Mouse (Mus musculus) neural tube, embryonic 14.5 days (tissue): ENCODE measurements around the gene Pfdn5. TPM values are rescaled to one million over a fixed set of nuclear protein-coding genes. Genes with fewer than 3 reads are reported as not detected.
A peak's percentile ranks its signal among the peaks of the same experiment; 100 is the strongest.

Experiments used
- ATAC-seq: fragments of 200-750 bp; cut with Nextera tagmentation; 2 replicates; pipeline ENCODE4 v1.8.0; 2017; ENCODE audit warnings: low read depth, mild to moderate bottlenecking, moderate TSS enrichment, moderate library complexity
- H3K27ac ChIP-seq: fragments of 300-500 bp; sonication (generic); 2 replicates; pipeline ENCODE4 v1.5.1; 2014; ENCODE audit warnings: low read depth, mild to moderate bottlenecking, control low read depth, low read length, moderate library complexity, mixed read lengths
- H3K27me3 ChIP-seq: fragments of 300-500 bp; sonication (generic); 2 replicates; pipeline ENCODE4 v1.6.1; 2014; ENCODE audit warnings: low read length; ENCODE audit not compliant: control insufficient read depth, insufficient read depth
- H3K36me3 ChIP-seq: fragments of 300-500 bp; sonication (generic); 2 replicates; pipeline ENCODE4 v1.6.1; 2014; ENCODE audit warnings: low read length, mixed read lengths; ENCODE audit not compliant: control insufficient read depth, insufficient read depth
- H3K4me1 ChIP-seq: fragments of 300-500 bp; sonication (generic); 2 replicates; pipeline ENCODE4 v1.6.1; 2014; ENCODE audit warnings: low read length; ENCODE audit not compliant: control insufficient read depth, insufficient read depth
- H3K4me2 ChIP-seq: fragments of 300-500 bp; sonication (generic); 2 replicates; pipeline ENCODE4 v1.6.1; 2014; ENCODE audit warnings: mild to moderate bottlenecking, low read depth, low read length, control low read depth
- H3K4me3 ChIP-seq: fragments of 300-500 bp; sonication (generic); 2 replicates; pipeline ENCODE4 v1.5.1; 2014; ENCODE audit warnings: low read depth, low read length, control low read depth, mixed read lengths
- H3K9ac ChIP-seq: fragments of 300-500 bp; sonication (generic); replicated peaks from 2 replicates; pipeline ENCODE4 v1.6.1; 2014; ENCODE audit warnings: low read depth, mild to moderate bottlenecking, control low read depth, low read length, mixed read lengths
- H3K9me3 ChIP-seq: fragments of 300-500 bp; sonication (generic); 2 replicates; pipeline ENCODE4 v1.6.1; 2016; ENCODE audit warnings: low read length; ENCODE audit not compliant: control insufficient read depth
- WGBS: fragments of 180-500 bp; shearing (Covaris S2); extraction: QIAGEN DNeasy Blood & Tissue Kit; methylation state at CpG from one replicate; pipeline ENCODE4 v1.1.7; 2014; 5-methylcytosine and 5-hydroxymethylcytosine counted together
- polyA plus RNA-seq: library from polyadenylated mRNA; unstranded; fragments of >200 nt; fragmentation: Nextera tagmentation; extraction: Ambion mirVana; gene quantifications from 2 replicates; pipeline ENCODE4 v1.2.1, GENCODE M21; 2014

The Pfdn5 gene
- polyA plus RNA-seq, 1 experiment from 2014 or later: 560 TPM

DNA sequence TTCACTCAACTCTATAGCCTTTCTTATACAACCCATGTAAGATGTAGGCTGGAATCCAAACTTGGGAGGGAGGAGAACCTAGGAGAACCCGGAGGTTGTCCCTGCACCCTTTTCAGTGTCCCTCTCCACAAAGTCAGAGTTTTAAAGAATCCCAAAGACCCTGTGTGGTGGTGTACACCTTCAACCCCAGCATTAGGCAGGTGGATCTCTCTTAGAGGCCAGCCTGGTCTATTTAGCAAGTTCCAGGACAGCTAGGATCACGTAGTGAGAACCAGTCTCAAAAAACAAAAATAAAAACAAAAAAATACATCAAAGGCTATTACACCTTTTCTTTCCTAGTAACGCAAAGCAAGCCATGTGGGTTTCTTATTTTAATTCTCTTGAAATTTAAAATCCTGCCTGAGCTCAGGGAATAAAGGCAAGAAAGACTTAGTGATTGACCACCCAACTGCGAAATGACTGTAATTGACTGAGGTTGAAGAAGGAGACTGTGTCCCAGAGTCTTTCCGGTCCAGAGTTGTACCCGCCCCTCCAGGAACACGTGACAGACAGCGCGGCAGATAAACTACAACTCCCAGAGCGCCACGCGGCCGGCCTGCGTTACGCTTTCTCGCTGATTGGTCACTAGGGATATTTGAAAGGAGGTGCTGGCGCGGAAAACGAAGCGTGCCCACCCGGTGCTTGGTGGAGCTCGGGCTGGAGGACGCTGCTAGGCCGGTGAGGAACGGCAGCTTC is 30.1 kb upstream of the Pfdn5 start, which contains the start of gene Espl1:
Gene Espl1 (plus strand): TSS at position 634 of the 735 bp plus-strand sequence.
- Histone ChIP-seq H3K9ac (peak within 1 kb of the TSS; percentile 16), H3K4me3 (peak within 1 kb of the TSS; percentile 45), H3K27me3 (no peaks in the 10 kb centered on the region), H3K4me2 (peak within 1 kb of the TSS; percentile 92), H3K36me3 (no peaks in the 10 kb centered on the region), H3K9me3 (no peaks in the 10 kb centered on the region), H3K27ac (peak within 1 kb of the TSS; percentile 18), H3K4me1 (peaks cover 8% of the 10 kb centered on the region)
- WGBS: 6% methylated on average over 25 of the region's 25 CpGs
- peak; percentile 98 for ATAC-seq

DNA sequence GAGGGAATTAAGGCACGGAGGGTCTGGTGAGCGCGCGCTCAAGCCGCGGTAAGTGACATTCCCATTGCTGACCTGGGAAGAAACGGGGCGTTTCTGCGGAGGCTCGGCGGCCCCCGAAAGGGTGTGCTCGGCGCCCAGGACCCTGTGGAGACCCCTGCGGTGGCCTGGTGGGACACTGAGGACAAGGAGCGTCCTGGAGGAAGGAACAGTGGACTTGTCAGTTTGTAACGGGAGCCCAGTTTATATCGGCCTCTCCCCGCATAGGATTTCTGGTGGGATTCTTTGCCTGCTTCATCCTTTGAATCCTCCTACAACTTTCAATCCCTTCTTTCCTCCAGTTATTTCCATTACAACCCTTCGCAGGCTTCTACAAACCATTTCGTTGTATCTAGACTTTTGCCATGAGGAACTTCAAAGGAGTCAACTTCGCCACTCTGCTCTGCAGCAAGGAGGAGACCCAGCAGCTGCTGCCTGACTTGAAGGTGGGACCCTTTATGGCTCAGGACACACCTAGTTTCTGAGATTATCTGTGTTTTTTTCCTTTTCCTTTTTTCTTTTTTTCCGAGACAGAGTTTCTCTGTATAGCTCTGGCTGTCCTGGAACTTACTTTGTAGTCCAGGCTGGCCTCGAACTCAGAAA is 29.4 kb upstream of the Pfdn5 start:
- H3K4me3 ChIP-seq: peak overlapping the region; percentile 45
- H3K27ac ChIP-seq: no peak overlapping the region
- WGBS: 5% methylated on average over 24 of the region's 24 CpGs
- H3K9ac ChIP-seq: peak overlapping the region; percentile 16; the same call in 1 of the 2 replicates
- peaks cover 8% of the 10 kb centered on the region for H3K4me1 ChIP-seq
- H3K36me3 ChIP-seq: no peaks in the 10 kb centered on the region
- H3K9me3 ChIP-seq: no peaks in the 10 kb centered on the region
- ATAC-seq: peak; percentile 52; the same call in 1 of the 2 replicates
- no peaks in the 10 kb centered on the region for H3K27me3 ChIP-seq
- peak overlapping the region; percentile 92 for H3K4me2 ChIP-seq

DNA sequence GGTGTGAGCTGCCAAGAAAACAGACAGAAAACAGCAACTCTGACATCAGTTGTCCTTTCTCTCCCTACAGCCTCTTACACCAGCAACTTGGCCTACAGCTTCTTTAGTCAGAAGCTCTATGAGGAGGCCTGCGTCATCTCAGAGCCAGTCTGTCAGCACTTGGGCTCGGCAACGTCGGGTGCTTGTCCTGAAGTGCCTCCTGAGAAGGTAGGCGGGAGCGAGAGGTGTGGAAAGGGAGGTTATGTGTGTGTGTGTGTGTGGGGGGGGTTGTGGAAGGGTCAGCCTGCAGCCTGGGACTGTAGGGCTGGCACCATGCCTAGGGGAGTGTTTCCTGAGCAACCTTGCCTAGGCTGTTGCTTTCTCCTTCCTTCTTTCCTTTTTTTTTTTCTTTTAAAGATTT is 23.4 kb upstream of the Pfdn5 start:
- H3K9ac ChIP-seq: no peak overlapping the region
- H3K36me3 ChIP-seq: no peaks in the 10 kb centered on the region
- no peak overlapping the region for H3K4me2 ChIP-seq
- H3K4me1 ChIP-seq: no peaks in the 10 kb centered on the region
- H3K4me3 ChIP-seq: no peak overlapping the region
- ATAC-seq: no peak
- H3K27ac ChIP-seq: no peak overlapping the region
- H3K9me3 ChIP-seq: no peaks in the 10 kb centered on the region
- no peaks in the 10 kb centered on the region for H3K27me3 ChIP-seq
- WGBS: 98% methylated on average over 6 of the region's 6 CpGs

DNA sequence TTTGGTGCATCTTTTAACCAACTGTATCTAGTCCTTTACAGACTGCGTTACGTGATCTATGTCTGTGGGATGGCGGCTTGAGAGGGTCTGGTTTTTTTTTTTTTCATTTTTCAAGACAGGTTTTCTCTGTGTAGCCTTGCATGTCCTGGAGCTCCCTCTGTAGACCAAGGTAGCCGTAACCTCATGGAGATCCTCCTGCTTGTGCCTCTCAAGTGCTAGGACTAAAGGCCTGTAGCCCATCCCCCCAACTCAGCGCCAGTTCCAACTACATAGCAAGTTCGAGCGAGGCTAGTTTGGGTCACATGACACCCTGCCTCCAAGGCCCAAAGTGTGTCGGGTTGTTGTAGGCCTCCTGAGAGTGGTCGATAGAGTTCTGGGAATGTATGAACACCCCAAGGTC is 17.2 kb upstream of the Pfdn5 start:
- no peak for ATAC-seq
- 85% methylated on average over 9 of the region's 9 CpGs for WGBS
- no peak overlapping the region for H3K4me3 ChIP-seq
- no peaks in the 10 kb centered on the region for H3K36me3 ChIP-seq
- no peak overlapping the region for H3K27ac ChIP-seq
- H3K4me2 ChIP-seq: no peak overlapping the region
- no peak overlapping the region for H3K9ac ChIP-seq
- no peaks in the 10 kb centered on the region for H3K27me3 ChIP-seq
- no peaks in the 10 kb centered on the region for H3K4me1 ChIP-seq
- H3K9me3 ChIP-seq: no peaks in the 10 kb centered on the region

DNA sequence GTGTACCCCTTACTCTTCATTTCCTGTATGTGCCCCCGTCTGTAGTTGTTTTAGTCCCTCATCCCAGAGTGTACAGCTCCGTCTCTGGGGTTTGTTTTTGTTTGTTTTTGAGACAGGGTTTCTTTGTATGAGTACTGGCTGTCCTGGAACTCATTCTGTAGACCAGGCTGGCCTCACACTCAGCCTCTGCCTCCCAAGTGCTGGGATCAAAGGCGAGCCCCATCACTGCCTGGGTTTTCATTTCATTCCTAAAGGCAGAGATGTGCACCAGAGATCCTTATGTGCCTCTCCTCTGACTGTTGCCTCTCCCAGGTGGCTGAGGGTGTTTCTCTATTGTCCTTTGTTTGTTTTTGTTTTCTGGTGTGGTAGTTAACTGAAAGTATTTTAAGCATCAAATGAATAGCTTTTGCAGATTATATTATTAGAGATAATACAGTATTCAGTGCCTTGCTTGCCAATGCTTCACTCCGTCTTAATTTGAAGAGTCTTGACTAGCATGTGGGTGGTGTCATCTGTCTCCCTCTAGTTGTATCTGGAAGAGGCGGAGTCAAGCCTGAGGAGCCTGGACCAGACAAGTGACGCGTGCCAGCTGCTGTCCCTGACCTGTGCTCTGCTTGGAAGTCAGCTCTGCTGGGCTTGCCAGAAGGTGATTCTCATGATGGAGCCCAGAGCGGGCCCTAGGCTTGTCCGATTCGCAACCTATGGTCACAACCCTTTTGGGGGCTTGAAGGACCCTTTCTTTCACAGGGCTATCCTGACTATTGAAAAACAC is 15.7 kb upstream of the Pfdn5 start:
- no peak overlapping the region for H3K27ac ChIP-seq
- no peaks in the 10 kb centered on the region for H3K9me3 ChIP-seq
- WGBS: 92% methylated on average over 10 of the region's 10 CpGs
- ATAC-seq: no peak
- no peak overlapping the region for H3K9ac ChIP-seq
- no peaks in the 10 kb centered on the region for H3K27me3 ChIP-seq
- no peak overlapping the region for H3K4me2 ChIP-seq
- no peak overlapping the region for H3K4me3 ChIP-seq
- no peaks in the 10 kb centered on the region for H3K36me3 ChIP-seq
- H3K4me1 ChIP-seq: no peaks in the 10 kb centered on the region

DNA sequence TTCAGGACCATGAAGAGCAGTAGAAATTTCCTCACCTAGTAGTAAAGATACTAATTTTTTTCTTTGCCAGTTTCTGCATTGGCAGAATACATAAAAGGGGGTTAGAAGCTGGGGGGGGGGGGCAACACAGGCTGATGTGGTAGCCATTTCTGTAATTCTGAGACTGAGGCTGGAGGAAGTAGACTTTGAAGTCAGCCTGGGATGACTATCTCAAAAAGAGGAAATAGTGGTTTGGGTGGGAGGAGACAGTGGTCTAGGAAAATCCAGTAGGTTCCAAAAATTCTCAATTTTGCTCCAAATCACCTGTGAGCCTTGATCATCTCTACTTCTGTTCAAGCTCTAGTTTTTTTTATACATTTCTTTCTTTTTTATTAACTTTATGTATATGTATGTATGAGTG is 14.4 kb upstream of the Pfdn5 start:
- Histone ChIP-seq H3K4me1 (no peaks in the 10 kb centered on the region), H3K4me3 (no peak overlapping the region), H3K36me3 (no peaks in the 10 kb centered on the region), H3K9ac (no peak overlapping the region), H3K9me3 (no peaks in the 10 kb centered on the region), H3K27ac (no peak overlapping the region), H3K27me3 (no peaks in the 10 kb centered on the region), H3K4me2 (no peak overlapping the region)
- ATAC-seq: no peak

DNA sequence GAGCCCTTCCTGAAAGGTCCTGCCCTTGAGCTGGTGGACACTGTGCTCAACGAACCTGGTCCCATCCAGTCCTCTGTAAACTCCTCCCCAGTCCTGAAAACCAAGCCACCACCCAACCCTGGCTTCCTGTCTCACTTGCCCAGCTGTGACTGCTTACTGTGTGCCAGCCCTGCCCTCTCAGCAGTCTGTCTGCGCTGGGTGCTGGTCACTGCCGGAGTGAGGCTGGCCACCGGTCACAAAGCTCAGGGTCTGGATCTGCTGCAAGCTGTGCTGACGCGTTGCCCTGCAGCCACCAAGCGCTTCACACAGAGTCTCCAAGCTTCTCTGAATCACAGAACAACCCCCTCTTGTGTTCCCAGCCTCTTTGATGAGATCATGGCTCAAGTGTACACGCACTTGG is 10.6 kb upstream of the Pfdn5 start:
- WGBS: 88% methylated on average over 8 of the region's 8 CpGs
- H3K9me3 ChIP-seq: no peaks in the 10 kb centered on the region
- H3K27ac ChIP-seq: no peak overlapping the region
- H3K4me3 ChIP-seq: no peak overlapping the region
- H3K4me2 ChIP-seq: no peak overlapping the region
- no peak overlapping the region for H3K9ac ChIP-seq
- ATAC-seq: no peak
- no peaks in the 10 kb centered on the region for H3K4me1 ChIP-seq
- H3K27me3 ChIP-seq: no peaks in the 10 kb centered on the region
- H3K36me3 ChIP-seq: no peaks in the 10 kb centered on the region

DNA sequence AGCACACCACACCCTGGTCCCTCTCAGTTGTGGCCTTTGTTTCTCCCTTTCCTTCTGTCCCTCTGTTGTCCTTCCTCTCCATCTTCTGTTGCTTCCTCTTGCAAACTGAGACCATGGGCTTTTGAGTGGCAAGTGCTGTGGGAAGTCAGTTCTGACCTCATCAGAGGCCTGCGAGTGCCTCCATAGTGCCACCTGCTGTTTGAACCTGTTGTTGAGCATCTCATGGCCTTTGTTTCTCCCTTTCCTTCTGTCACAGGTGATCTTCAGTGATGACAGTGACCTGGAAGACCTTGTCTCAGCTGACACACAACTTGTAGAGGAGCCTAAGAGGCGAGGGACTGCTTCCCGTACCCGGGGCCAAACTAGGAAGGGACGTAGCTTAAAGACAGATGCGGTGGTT is 9.7 kb upstream of the Pfdn5 start:
- no peaks in the 10 kb centered on the region for H3K4me1 ChIP-seq
- ATAC-seq: 0 out of 2 replicates have a peak, but pooled peaks have one; percentile 41
- no peaks in the 10 kb centered on the region for H3K36me3 ChIP-seq
- H3K27ac ChIP-seq: no peak overlapping the region
- no peak overlapping the region for H3K9ac ChIP-seq
- H3K9me3 ChIP-seq: no peaks in the 10 kb centered on the region
- H3K4me3 ChIP-seq: no peak overlapping the region
- H3K4me2 ChIP-seq: no peak overlapping the region
- no peaks in the 10 kb centered on the region for H3K27me3 ChIP-seq
- 88% methylated on average over 6 of the region's 6 CpGs for WGBS
